Mouse (Mus musculus) stomach, embryonic 14.5 days (tissue): Measurements from ENCODE around the gene Catsperd. TPM values are rescaled to one million over a fixed set of nuclear protein-coding genes. Genes with fewer than 3 reads are reported as not detected.
A peak's percentile ranks its signal among the peaks of the same experiment; 100 is the strongest.

Source experiments
- ATAC-seq: fragments of 200-750 bp; cut with Nextera tagmentation; 2 replicates; pipeline ENCODE4 v1.8.0; 2017; ENCODE audit warnings: low read depth, moderate TSS enrichment; ENCODE audit not compliant: insufficient number of reproducible peaks, insufficient read depth, low FRiP score
- H3K27ac ChIP-seq: fragments of 300-500 bp; sonication (generic); 2 replicates; pipeline ENCODE4 v1.5.1; 2014; ENCODE audit warnings: mild to moderate bottlenecking, low read length, moderate library complexity, mixed read lengths
- H3K27me3 ChIP-seq: fragments of 300-500 bp; sonication (generic); 2 replicates; pipeline ENCODE4 v1.6.1; 2014; ENCODE audit warnings: low read length, control low read depth, mixed read lengths; ENCODE audit not compliant: control insufficient read depth, insufficient read depth
- H3K36me3 ChIP-seq: fragments of 300-500 bp; sonication (generic); 2 replicates; pipeline ENCODE4 v1.6.1; 2014; ENCODE audit warnings: mild to moderate bottlenecking, control low read depth, low read length, moderate library complexity, mixed read lengths; ENCODE audit not compliant: control insufficient read depth, insufficient read depth
- H3K4me1 ChIP-seq: fragments of 300-500 bp; sonication (generic); 2 replicates; pipeline ENCODE4 v1.6.1; 2014; ENCODE audit warnings: low read length, control low read depth, mixed read lengths; ENCODE audit not compliant: control insufficient read depth, insufficient read depth
- H3K4me2 ChIP-seq: fragments of 300-500 bp; sonication (generic); replicated peaks from 2 replicates; pipeline ENCODE4 v1.6.1; 2014; ENCODE audit warnings: low read depth, low read length, control low read depth
- H3K4me3 ChIP-seq: fragments of 300-500 bp; sonication (generic); 2 replicates; pipeline ENCODE4 v1.5.1; 2014; ENCODE audit warnings: low read depth, low read length, control low read depth
- H3K9ac ChIP-seq: fragments of 300-500 bp; sonication (generic); replicated peaks from 2 replicates; pipeline ENCODE4 v1.6.1; 2014; ENCODE audit warnings: low read depth, mild to moderate bottlenecking, control low read depth, low read length, moderate library complexity, mixed read lengths
- H3K9me3 ChIP-seq: fragments of 300-500 bp; sonication (generic); 2 replicates; pipeline ENCODE4 v1.6.1; 2016; ENCODE audit warnings: low read depth, low read length, control low read depth; ENCODE audit not compliant: control insufficient read depth
- WGBS: fragments of 180-500 bp; shearing (Covaris S2); extraction: QIAGEN DNeasy Blood & Tissue Kit; methylation state at CpG from one replicate; pipeline ENCODE4 v1.1.7; 2014; 5-methylcytosine and 5-hydroxymethylcytosine counted together
- polyA plus RNA-seq: library from polyadenylated mRNA; unstranded; fragments of >200 nt; fragmentation: Nextera tagmentation; extraction: Ambion mirVana; gene quantifications from 2 replicates; pipeline ENCODE4 v1.2.1, GENCODE M21; 2014

Gene Catsperd
- polyA plus RNA-seq: 0.46 and 0.73 TPM in 2 replicates

- WGBS: 8% methylated on average over 26 of the region's 26 CpGs
- no peaks in the 10 kb centered on the region for H3K27me3 ChIP-seq
- peak; percentile 38 for ATAC-seq
These were observed at the start of gene Catsperd for GRCm38 (mm10) chr17:56627530-56628277. Catsperd (plus strand) TSS chr17:56628143.

GRCm38 (mm10) chr17:56583071-56583470, 44.9 kb upstream of the Catsperd start:
- Histone ChIP-seq H3K4me1 (peaks cover 24% of the 10 kb centered on the region), H3K27me3 (no peaks in the 10 kb centered on the region), H3K27ac (no peak overlapping the region), H3K9ac (peak overlapping the region; percentile 84), H3K4me2 (peak overlapping the region; percentile 88), H3K4me3 (peak overlapping the region; percentile 92), H3K9me3 (no peaks in the 10 kb centered on the region), H3K36me3 (peaks cover 62% of the 10 kb centered on the region)
- 80% methylated on average over 1 of the region's 1 CpGs for WGBS
- ATAC-seq: no peak

More at GRCm38 (mm10) chr17:56627530-56628277, at the start of gene Catsperd:
- H3K9ac ChIP-seq: no peak within 1 kb of the TSS; the same call in 1 of the 2 replicates
- H3K36me3 ChIP-seq: peaks cover 11% of the 10 kb centered on the region; the same call in 1 of the 2 replicates
- H3K4me2 ChIP-seq: peak within 1 kb of the TSS; percentile 98
- H3K4me3 ChIP-seq: peak within 1 kb of the TSS; percentile 85
- peak within 1 kb of the TSS; percentile 89 for H3K27ac ChIP-seq
- peaks cover 13% of the 10 kb centered on the region for H3K4me1 ChIP-seq
- H3K9me3 ChIP-seq: no peaks in the 10 kb centered on the region

- 3% methylated on average over 28 of the region's 33 CpGs for WGBS
- H3K4me2 ChIP-seq: peak overlapping the region; percentile 88
- no peak for ATAC-seq
- no peaks in the 10 kb centered on the region for H3K27me3 ChIP-seq
- H3K4me1 ChIP-seq: peaks cover 24% of the 10 kb centered on the region
- H3K9me3 ChIP-seq: no peaks in the 10 kb centered on the region
- peak overlapping the region; percentile 84 for H3K9ac ChIP-seq
- peak overlapping the region; percentile 94 for H3K27ac ChIP-seq
- peak overlapping the region; percentile 92 for H3K4me3 ChIP-seq
- H3K36me3 ChIP-seq: peaks cover 62% of the 10 kb centered on the region
These were observed 44.2 kb upstream of the Catsperd start for GRCm38 (mm10) chr17:56583611-56584256.

GRCm38 (mm10) chr17:56584257-56585130, 43.4 kb upstream of the Catsperd start, which contains the start of the genes Safb2 and Safb:
Safb2 (minus strand) TSS chr17:56584585.
Safb (plus strand) TSS chr17:56584825.
- Histone ChIP-seq H3K4me2 (peak within 1 kb of the TSS; percentile 88), H3K27me3 (no peaks in the 10 kb centered on the region), H3K9me3 (no peaks in the 10 kb centered on the region), H3K36me3 (peaks cover 62% of the 10 kb centered on the region), H3K27ac (peak within 1 kb of the TSS; percentile 95), H3K4me1 (peaks cover 24% of the 10 kb centered on the region), H3K4me3 (peak within 1 kb of the TSS; percentile 96), H3K9ac (peak within 1 kb of the TSS; percentile 87)
- under 1% methylated on average over 93 of the region's 101 CpGs for WGBS
- ATAC-seq: peak; percentile 95

GRCm38 (mm10) chr17:56585171-56585821, 42.6 kb upstream of the Catsperd start:
- under 1% methylated on average over 61 of the region's 61 CpGs for whole genome bisulfite sequencing
- peaks cover 62% of the 10 kb centered on the region for H3K36me3 ChIP-seq
- peak overlapping the region; percentile 96 for H3K4me3 ChIP-seq
- ATAC-seq: no peak
- H3K9ac ChIP-seq: peak overlapping the region; percentile 87
- H3K4me2 ChIP-seq: peak overlapping the region; percentile 88
- H3K27me3 ChIP-seq: no peaks in the 10 kb centered on the region
- no peaks in the 10 kb centered on the region for H3K9me3 ChIP-seq
- H3K4me1 ChIP-seq: peaks cover 24% of the 10 kb centered on the region
- H3K27ac ChIP-seq: peak overlapping the region; percentile 95

- no peak for ATAC-seq
- no peak overlapping the region for H3K4me2 ChIP-seq
- WGBS: 70% methylated on average over 1 of the region's 1 CpGs
- peaks cover 60% of the 10 kb centered on the region for H3K36me3 ChIP-seq
- H3K27me3 ChIP-seq: no peaks in the 10 kb centered on the region
- H3K4me3 ChIP-seq: no peak overlapping the region
- H3K9me3 ChIP-seq: no peaks in the 10 kb centered on the region
- no peak overlapping the region for H3K27ac ChIP-seq
- no peak overlapping the region for H3K9ac ChIP-seq
- H3K4me1 ChIP-seq: peaks cover 18% of the 10 kb centered on the region
These were observed 40.2 kb upstream of the Catsperd start for GRCm38 (mm10) chr17:56587773-56588172.

- H3K9ac ChIP-seq: no peak overlapping the region
- H3K9me3 ChIP-seq: no peaks in the 10 kb centered on the region
- H3K36me3 ChIP-seq: peaks cover 70% of the 10 kb centered on the region
- H3K4me1 ChIP-seq: peaks cover 11% of the 10 kb centered on the region; the same call in 1 of the 2 replicates
- H3K27me3 ChIP-seq: no peaks in the 10 kb centered on the region
- 96% methylated on average over 4 of the region's 4 CpGs for WGBS
- H3K27ac ChIP-seq: no peak overlapping the region
- no peak for ATAC-seq
- no peak overlapping the region for H3K4me2 ChIP-seq
- H3K4me3 ChIP-seq: no peak overlapping the region
These were observed 39.0 kb upstream of the Catsperd start for GRCm38 (mm10) chr17:56588921-56589320.
